Mouse (Mus musculus) heart, embryonic 16.5 days (tissue): Measurements from ENCODE around the gene Zfp444. TPM values are rescaled to one million over a fixed set of nuclear protein-coding genes. Genes with fewer than 3 reads are reported as not detected.

Source experiments
- ATAC-seq: fragments of 200-750 bp; cut with Nextera tagmentation; replicated peaks from 2 replicates; pipeline ENCODE4 v1.8.0; 2017; ENCODE audit warnings: moderate number of reproducible peaks; ENCODE audit not compliant: insufficient read depth, low FRiP score; ENCODE audit errors: extremely low read depth
- H3K27ac ChIP-seq: fragments of 300-500 bp; sonication (generic); 2 replicates; pipeline ENCODE4 v1.5.1; 2014; ENCODE audit warnings: mild to moderate bottlenecking, low read length, control low read depth, moderate library complexity
- H3K27me3 ChIP-seq: fragments of 300-500 bp; sonication (generic); 2 replicates; pipeline ENCODE4 v1.6.1; 2014; ENCODE audit warnings: low read length, mixed read lengths; ENCODE audit not compliant: control insufficient read depth, insufficient read depth
- H3K36me3 ChIP-seq: fragments of 300-500 bp; sonication (generic); 2 replicates; pipeline ENCODE4 v1.6.1; 2014; ENCODE audit not compliant: control insufficient read depth, insufficient read depth
- H3K4me1 ChIP-seq: fragments of 300-500 bp; sonication (generic); 2 replicates; pipeline ENCODE4 v1.6.1; 2014; ENCODE audit warnings: low read length, mixed read lengths; ENCODE audit not compliant: control insufficient read depth, insufficient read depth
- H3K4me2 ChIP-seq: fragments of 300-500 bp; sonication (generic); 2 replicates; pipeline ENCODE4 v1.6.1; 2014; ENCODE audit warnings: low read depth, mild to moderate bottlenecking, control low read depth, low read length
- H3K4me3 ChIP-seq: fragments of 300-500 bp; sonication (generic); 2 replicates; pipeline ENCODE4 v1.5.1; 2014; ENCODE audit warnings: mild to moderate bottlenecking, control low read depth, low read length
- H3K9ac ChIP-seq: fragments of 300-500 bp; sonication (generic); 2 replicates; pipeline ENCODE4 v1.6.1; 2014; ENCODE audit warnings: low read length, control low read depth
- H3K9me3 ChIP-seq: fragments of 300-500 bp; sonication (generic); replicated peaks from 2 replicates; pipeline ENCODE4 v1.6.1; 2016; ENCODE audit warnings: low read length; ENCODE audit not compliant: control insufficient read depth
- WGBS: fragments of 180-500 bp; shearing (Covaris S2); extraction: QIAGEN DNeasy Blood & Tissue Kit; methylation state at CpG from one replicate; pipeline ENCODE4 v1.1.7; 2014; 5-methylcytosine and 5-hydroxymethylcytosine counted together
- polyA plus RNA-seq: library from polyadenylated mRNA; unstranded; fragments of >200 nt; fragmentation: Nextera tagmentation; extraction: Ambion mirVana; gene quantifications from 2 replicates; pipeline ENCODE4 v1.2.1, GENCODE M21; 2015

The Zfp444 gene
- polyA plus RNA-seq, 1 experiment from 2014 or later, result 35.4 TPM

GRCm38 (mm10) chr7:6185391-6185790, 13.4 kb downstream of the Zfp444 start:
- Histone ChIP-seq H3K36me3 (peaks cover 34% of the 10 kb centered on the region), H3K9me3 (no peaks in the 10 kb centered on the region), H3K27me3 (no peaks in the 10 kb centered on the region), H3K27ac (no peak overlapping the region; the same call in 1 of the 2 replicates), H3K4me1 (peaks cover 12% of the 10 kb centered on the region; the same call in 1 of the 2 replicates), H3K9ac (no peak overlapping the region), H3K4me3 (no peak overlapping the region), H3K4me2 (no peak overlapping the region)
- 48% methylated on average over 1 of the region's 1 CpGs for WGBS
- no peak for ATAC-seq

GRCm38 (mm10) chr7:6186176-6186575, 14.2 kb downstream of the Zfp444 start:
- H3K36me3 ChIP-seq, result peaks cover 31% of the 10 kb centered on the region
- 91% methylated on average over 2 of the region's 2 CpGs for WGBS
- ATAC-seq, result no peak

GRCm38 (mm10) chr7:6186756-6187155, 14.7 kb downstream of the Zfp444 start:
- Histone ChIP-seq H3K36me3 (peaks cover 31% of the 10 kb centered on the region), H3K4me3 (no peak overlapping the region), H3K4me1 (peaks cover 12% of the 10 kb centered on the region; the same call in 1 of the 2 replicates), H3K27me3 (no peaks in the 10 kb centered on the region), H3K4me2 (no peak overlapping the region), H3K9me3 (no peaks in the 10 kb centered on the region), H3K27ac (no peak overlapping the region), H3K9ac (no peak overlapping the region)
- WGBS, result 88% methylated on average over 2 of the region's 2 CpGs
- ATAC-seq, result no peak

More at GRCm38 (mm10) chr7:6186176-6186575, 14.2 kb downstream of the Zfp444 start:
- Histone ChIP-seq H3K27ac (no peak overlapping the region), H3K4me1 (peaks cover 12% of the 10 kb centered on the region; the same call in 1 of the 2 replicates), H3K27me3 (no peaks in the 10 kb centered on the region), H3K4me3 (no peak overlapping the region), H3K9me3 (no peaks in the 10 kb centered on the region), H3K4me2 (no peak overlapping the region), H3K9ac (no peak overlapping the region)

GRCm38 (mm10) chr7:6189542-6189941, 17.5 kb downstream of the Zfp444 start:
- Histone ChIP-seq H3K9me3 (no peaks in the 10 kb centered on the region), H3K27ac (no peak overlapping the region), H3K4me1 (0 out of 2 replicates have a peak, but pooled peaks cover 4% of the 10 kb centered on the region), H3K27me3 (no peaks in the 10 kb centered on the region), H3K4me2 (no peak overlapping the region), H3K4me3 (no peak overlapping the region), H3K9ac (no peak overlapping the region), H3K36me3 (peaks cover 31% of the 10 kb centered on the region)
- ATAC-seq, result 0 out of 2 replicates have a peak, but pooled peaks have one; percentile 16
- WGBS, result 44% methylated on average over 45 of the region's 45 CpGs

GRCm38 (mm10) chr7:6191376-6191775, 19.4 kb downstream of the Zfp444 start:
- no peak overlapping the region for H3K4me3 ChIP-seq
- H3K9ac ChIP-seq, result no peak overlapping the region
- H3K9me3 ChIP-seq, result no peaks in the 10 kb centered on the region
- no peak overlapping the region for H3K4me2 ChIP-seq
- 29% methylated on average over 3 of the region's 3 CpGs for WGBS
- ATAC-seq, result 0 out of 2 replicates have a peak, but pooled peaks have one; percentile 32
- H3K36me3 ChIP-seq, result peaks cover 28% of the 10 kb centered on the region
- H3K4me1 ChIP-seq, result no peaks in the 10 kb centered on the region
- no peak overlapping the region for H3K27ac ChIP-seq
- H3K27me3 ChIP-seq, result no peaks in the 10 kb centered on the region

- Histone ChIP-seq H3K36me3 (peaks cover 8% of the 10 kb centered on the region), H3K9ac (no peak overlapping the region), H3K4me1 (no peaks in the 10 kb centered on the region), H3K27me3 (0 out of 2 replicates have a peak, but pooled peaks cover 2% of the 10 kb centered on the region), H3K27ac (no peak overlapping the region), H3K4me3 (no peak overlapping the region), H3K4me2 (no peak overlapping the region), H3K9me3 (no peaks in the 10 kb centered on the region)
- 15% methylated on average over 5 of the region's 5 CpGs for WGBS
- 0 out of 2 replicates have a peak, but pooled peaks have one; percentile 34 for ATAC-seq
These were observed 22.1 kb downstream of the Zfp444 start for GRCm38 (mm10) chr7:6194129-6194528.

- WGBS, result 30% methylated on average over 2 of the region's 2 CpGs
- no peaks in the 10 kb centered on the region for H3K4me1 ChIP-seq
- no peaks in the 10 kb centered on the region for H3K9me3 ChIP-seq
- no peak overlapping the region for H3K4me3 ChIP-seq
- H3K36me3 ChIP-seq, result no peaks in the 10 kb centered on the region
- H3K27me3 ChIP-seq, result 0 out of 2 replicates have a peak, but pooled peaks cover 2% of the 10 kb centered on the region
- no peak for ATAC-seq
- H3K9ac ChIP-seq, result no peak overlapping the region
- no peak overlapping the region for H3K27ac ChIP-seq
- no peak overlapping the region for H3K4me2 ChIP-seq
These were observed 23.8 kb downstream of the Zfp444 start for GRCm38 (mm10) chr7:6195777-6196176.

GRCm38 (mm10) chr7:6196790-6197189, 24.8 kb downstream of the Zfp444 start, which contains the start of gene Galp:
Gene Galp, plus strand, starts transcription at chr7:6197090.
- Histone ChIP-seq H3K4me3 (no peak within 1 kb of the TSS), H3K27ac (no peak within 1 kb of the TSS), H3K36me3 (no peaks in the 10 kb centered on the region), H3K4me1 (no peaks in the 10 kb centered on the region), H3K27me3 (0 out of 2 replicates have a peak, but pooled peaks cover 2% of the 10 kb centered on the region), H3K4me2 (no peak within 1 kb of the TSS), H3K9me3 (no peaks in the 10 kb centered on the region), H3K9ac (no peak within 1 kb of the TSS)
- ATAC-seq, result no peak
- 46% methylated on average over 3 of the region's 3 CpGs for WGBS

- no peaks in the 10 kb centered on the region for H3K9me3 ChIP-seq
- H3K9ac ChIP-seq, result no peak overlapping the region
- no peaks in the 10 kb centered on the region for H3K36me3 ChIP-seq
- no peak for ATAC-seq
- H3K27ac ChIP-seq, result no peak overlapping the region
- H3K27me3 ChIP-seq, result no peaks in the 10 kb centered on the region
- H3K4me3 ChIP-seq, result no peak overlapping the region
- H3K4me1 ChIP-seq, result no peaks in the 10 kb centered on the region
- H3K4me2 ChIP-seq, result no peak overlapping the region
- 69% methylated on average over 3 of the region's 3 CpGs for WGBS
These were observed 32.2 kb downstream of the Zfp444 start for GRCm38 (mm10) chr7:6204200-6204599.
